Comparison of ENCODE assay signal across 17 mouse cellular contexts in the genomic region with DNA sequence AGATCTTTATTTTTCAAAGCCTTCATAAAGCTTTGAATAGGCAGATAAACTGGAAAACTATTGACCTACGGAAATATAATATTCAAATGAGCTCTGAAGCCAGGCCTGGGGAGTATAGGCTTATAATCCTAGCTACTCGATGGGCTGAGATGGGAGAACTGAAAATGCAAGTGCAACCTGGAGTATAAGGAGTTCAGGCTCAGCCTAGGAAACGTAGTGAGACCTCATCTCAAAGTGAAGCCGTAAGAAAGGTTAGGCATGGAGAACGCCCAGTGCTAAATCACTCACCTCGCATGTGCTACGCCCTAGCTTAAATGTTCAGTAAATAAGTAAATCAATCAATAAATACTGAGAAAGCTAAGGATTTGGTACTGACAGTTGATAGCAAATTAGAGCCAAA.
DNase-seq lines count a peak whose midpoint lies in the region; ATAC-seq lines count a peak whose summit lies in the region.
"Had no signal": no experiment of that assay in that cellular context is flagged by ENCODE, and none has a peak within 500 bp of the region (broad histone marks: within the 10 kb centered on the region; RNA-seq: fewer than 3 reads in every experiment).

No protein-coding gene starts in this region.

- H3K4me2 ChIP-seq in limb, embryonic 13.5 days (replicated peaks): no peak overlapping the region
- no peak overlapping the region for H3K4me2 ChIP-seq in embryonic facial prominence, embryonic 14.5 days (ENCODE audit: low read depth, low read length)
- H3K4me2 ChIP-seq in forebrain, embryonic 16.5 days (ENCODE audit: low read length): no peak overlapping the region
- no peak overlapping the region for H3K4me2 ChIP-seq in midbrain, embryonic 16.5 days (ENCODE audit: low read length)
- H3K4me2 ChIP-seq: liver, embryonic 11.5 days; lung, embryonic 14.5 days had no signal

- 78% methylated on average over 7 of the region's 7 CpGs for WGBS in limb, embryonic 13.5 days
- 89% methylated on average over 7 of the region's 7 CpGs for WGBS in limb, embryonic 10.5 days
- 77% methylated on average over 7 of the region's 7 CpGs for WGBS in embryonic facial prominence, embryonic 14.5 days
- whole genome bisulfite sequencing in forebrain, embryonic 16.5 days: 75% methylated on average over 7 of the region's 7 CpGs
- WGBS in midbrain, embryonic 16.5 days: 59% methylated on average over 7 of the region's 7 CpGs

- H3K9ac ChIP-seq in limb, embryonic 13.5 days: no peak overlapping the region
- H3K9ac ChIP-seq in embryonic facial prominence, embryonic 14.5 days (ENCODE audit: low read depth, low read length): no peak overlapping the region
- H3K9ac ChIP-seq in forebrain, embryonic 16.5 days (replicated peaks; ENCODE audit: low read depth, low read length): no peak overlapping the region
- H3K9ac ChIP-seq in midbrain, embryonic 16.5 days (ENCODE audit: low read depth, low read length): no peak overlapping the region
- H3K9ac ChIP-seq: lung, embryonic 14.5 days had no signal

- peaks cover 60% of the 10 kb centered on the region for H3K4me1 ChIP-seq in limb, embryonic 13.5 days
- H3K4me1 ChIP-seq in limb, embryonic 10.5 days: no peaks in the 10 kb centered on the region
- peaks cover 58% of the 10 kb centered on the region for H3K4me1 ChIP-seq in embryonic facial prominence, embryonic 14.5 days (ENCODE audit: control insufficient read depth, insufficient read depth, low read length)
- H3K4me1 ChIP-seq in forebrain, embryonic 16.5 days (replicated peaks; ENCODE audit: control insufficient read depth, insufficient read depth, low read length): peaks cover 73% of the 10 kb centered on the region
- H3K4me1 ChIP-seq in midbrain, embryonic 16.5 days (ENCODE audit: control insufficient read depth, insufficient read depth, low read length): peaks cover 85% of the 10 kb centered on the region

- no peak overlapping the region for H3K4me3 ChIP-seq in limb, embryonic 13.5 days
- H3K4me3 ChIP-seq in limb, embryonic 10.5 days: no peak overlapping the region
- no peak overlapping the region for H3K4me3 ChIP-seq in embryonic facial prominence, embryonic 14.5 days (ENCODE audit: low read depth, low read length)
- H3K4me3 ChIP-seq in forebrain, embryonic 16.5 days (replicated peaks; ENCODE audit: low read length): no peak overlapping the region
- no peak overlapping the region for H3K4me3 ChIP-seq in midbrain, embryonic 16.5 days (ENCODE audit: low read depth, low read length)

- no peaks in the 10 kb centered on the region for H3K9me3 ChIP-seq in limb, embryonic 13.5 days
- no peaks in the 10 kb centered on the region for H3K9me3 ChIP-seq in limb, embryonic 10.5 days (replicated peaks)
- H3K9me3 ChIP-seq in embryonic facial prominence, embryonic 14.5 days (ENCODE audit: control insufficient read depth, low read length): no peaks in the 10 kb centered on the region
- no peaks in the 10 kb centered on the region for H3K9me3 ChIP-seq in forebrain, embryonic 16.5 days (ENCODE audit: control insufficient read depth, low read length)
- no peaks in the 10 kb centered on the region for H3K9me3 ChIP-seq in midbrain, embryonic 16.5 days (replicated peaks; ENCODE audit: control insufficient read depth, low read length, poor library complexity, severe bottlenecking)

- no peaks in the 10 kb centered on the region for H3K27me3 ChIP-seq in limb, embryonic 13.5 days
- H3K27me3 ChIP-seq in limb, embryonic 10.5 days (ENCODE audit: low read depth, poor library complexity, severe bottlenecking): no peaks in the 10 kb centered on the region
- H3K27me3 ChIP-seq in embryonic facial prominence, embryonic 14.5 days (replicated peaks; ENCODE audit: control insufficient read depth, insufficient read depth, low read length): no peaks in the 10 kb centered on the region
- no peaks in the 10 kb centered on the region for H3K27me3 ChIP-seq in forebrain, embryonic 16.5 days (replicated peaks; ENCODE audit: control insufficient read depth, insufficient read depth, low read length)
- no peaks in the 10 kb centered on the region for H3K27me3 ChIP-seq in midbrain, embryonic 16.5 days (ENCODE audit: control insufficient read depth, insufficient read depth, low read depth, low read length)

- no peak for ATAC-seq in limb, embryonic 13.5 days (ENCODE audit: low FRiP score, low read depth)
- no peak for ATAC-seq in embryonic facial prominence, embryonic 14.5 days (ENCODE audit: low read depth)
- 0 out of 2 replicates have a peak, but pooled peaks have one; percentile 1 for ATAC-seq in forebrain, embryonic 16.5 days
- ATAC-seq in midbrain, embryonic 16.5 days: no peak
- ATAC-seq: inflammation-experienced regulatory T-cells, adult 6 months had no signal

- peaks cover 47% of the 10 kb centered on the region for H3K36me3 ChIP-seq in limb, embryonic 13.5 days
- peaks cover 50% of the 10 kb centered on the region for H3K36me3 ChIP-seq in limb, embryonic 10.5 days
- peaks cover 51% of the 10 kb centered on the region for H3K36me3 ChIP-seq in embryonic facial prominence, embryonic 14.5 days (ENCODE audit: control insufficient read depth, insufficient read depth, low read length)
- H3K36me3 ChIP-seq in forebrain, embryonic 16.5 days (ENCODE audit: control insufficient read depth, insufficient read depth): peaks cover 28% of the 10 kb centered on the region
- peaks cover 12% of the 10 kb centered on the region for H3K36me3 ChIP-seq in midbrain, embryonic 16.5 days (ENCODE audit: control insufficient read depth, insufficient read depth, low read length)

- DNase-seq in limb, embryonic 10.5 days (ENCODE audit: low spot score): no peak
- no peak for DNase-seq in embryonic facial prominence, embryonic 14.5 days (ENCODE audit: low spot score)
- no peak for DNase-seq in retina, embryonic 14.5 days (ENCODE audit: low spot score)
- no peak for DNase-seq in spleen, postnatal 4 days (ENCODE audit: low spot score in 2 of 2)
- no peak for DNase-seq in MN1 (ENCODE audit: low spot score)
- DNase-seq: adrenal gland, postnatal 10 days; cerebellum, adult 11-12 months; cerebellum, postnatal 25 days; gastrocnemius, postnatal 10 days; layer of hippocampus, postnatal 36 days; lung, embryonic 14.5 days; lung, postnatal 4 days had no signal

- H3K27ac ChIP-seq in limb, embryonic 13.5 days: 0 out of 2 replicates have a peak overlapping the region, but pooled peaks have one; percentile 61
- no peak overlapping the region for H3K27ac ChIP-seq in limb, embryonic 10.5 days
- H3K27ac ChIP-seq in embryonic facial prominence, embryonic 14.5 days (replicated peaks; ENCODE audit: low read depth, low read length): peak overlapping the region; percentile 67
- H3K27ac ChIP-seq in forebrain, embryonic 16.5 days (ENCODE audit: low read length): peak overlapping the region; percentile 59
- peak overlapping the region; percentile 71 for H3K27ac ChIP-seq in midbrain, embryonic 16.5 days (ENCODE audit: low read length)
